Mouse (Mus musculus) neural tube, embryonic 12.5 days (tissue): ENCODE results near the gene Nup107. TPM values are rescaled to one million over a fixed set of nuclear protein-coding genes. Genes with fewer than 3 reads are reported as not detected.

ENCODE experiments used
- ATAC-seq: fragments of 200-750 bp; cut with Nextera tagmentation; 2 replicates; pipeline ENCODE4 v1.8.0; 2017; ENCODE audit warnings: low read depth, mild to moderate bottlenecking, moderate TSS enrichment, moderate library complexity; ENCODE audit not compliant: low FRiP score
- H3K27ac ChIP-seq: fragments of 300-500 bp; sonication (generic); 2 replicates; pipeline ENCODE4 v1.5.1; 2016
- H3K27me3 ChIP-seq: fragments of 300-500 bp; sonication (generic); replicated peaks from 2 replicates; pipeline ENCODE4 v1.6.1; 2016; ENCODE audit warnings: mild to moderate bottlenecking
- H3K36me3 ChIP-seq: fragments of 300-500 bp; sonication (generic); 2 replicates; pipeline ENCODE4 v1.6.1; 2016; ENCODE audit warnings: mild to moderate bottlenecking
- H3K4me1 ChIP-seq: fragments of 300-500 bp; sonication (generic); 2 replicates; pipeline ENCODE4 v1.6.1; 2016
- H3K4me2 ChIP-seq: fragments of 300-500 bp; sonication (generic); replicated peaks from 2 replicates; pipeline ENCODE4 v1.6.1; 2016; ENCODE audit warnings: mild to moderate bottlenecking
- H3K4me3 ChIP-seq: fragments of 300-500 bp; sonication (generic); 2 replicates; pipeline ENCODE4 v1.5.1; 2016
- H3K9ac ChIP-seq: fragments of 300-500 bp; sonication (generic); 2 replicates; pipeline ENCODE4 v1.6.1; 2016; ENCODE audit warnings: mild to moderate bottlenecking
- H3K9me3 ChIP-seq: fragments of 300-500 bp; sonication (generic); 2 replicates; pipeline ENCODE4 v1.6.1; 2016; ENCODE audit warnings: mild to moderate bottlenecking
- WGBS: fragments of 180-500 bp; shearing (Covaris S2); methylation state at CpG from one replicate; pipeline ENCODE4 v1.1.7; 2016; 5-methylcytosine and 5-hydroxymethylcytosine counted together
- polyA plus RNA-seq: library from polyadenylated mRNA; unstranded; fragments of >200 nt; fragmentation: Nextera tagmentation; extraction: Ambion mirVana; gene quantifications from 2 replicates; pipeline ENCODE4 v1.2.1, GENCODE M21; 2016

The Nup107 gene
- 63.2 and 67.1 TPM in 2 replicates for polyA plus RNA-seq

- Histone ChIP-seq H3K9me3 (no peaks in the 10 kb centered on the region), H3K4me3 (peak within 1 kb of the TSS; percentile 84), H3K27ac (peak within 1 kb of the TSS; percentile 32; the same call in 1 of the 2 replicates), H3K4me2 (peak within 1 kb of the TSS; percentile 73), H3K4me1 (peaks cover 10% of the 10 kb centered on the region), H3K27me3 (no peaks in the 10 kb centered on the region), H3K36me3 (peaks cover 6% of the 10 kb centered on the region), H3K9ac (peak within 1 kb of the TSS; percentile 73)
- WGBS: under 1% methylated on average over 75 of the region's 75 CpGs
- ATAC-seq: peak; percentile 96
These were observed at the start of gene Nup107 for GRCm38 (mm10) chr10:117792141-117793091. Nup107 (minus strand) TSS chr10:117792705.

GRCm38 (mm10) chr10:117841765-117842164 lies 49.3 kb upstream of the Nup107 start:
- no peak overlapping the region for H3K9ac ChIP-seq
- no peak overlapping the region for H3K4me3 ChIP-seq
- 100% methylated on average over 1 of the region's 1 CpGs for WGBS
- H3K4me1 ChIP-seq: peaks cover 13% of the 10 kb centered on the region
- no peak overlapping the region for H3K27ac ChIP-seq
- H3K4me2 ChIP-seq: no peak overlapping the region
- no peaks in the 10 kb centered on the region for H3K9me3 ChIP-seq
- no peaks in the 10 kb centered on the region for H3K36me3 ChIP-seq
- ATAC-seq: no peak
- H3K27me3 ChIP-seq: no peaks in the 10 kb centered on the region

GRCm38 (mm10) chr10:117840431-117840995 lies 48.0 kb upstream of the Nup107 start:
- H3K27me3 ChIP-seq: no peaks in the 10 kb centered on the region
- no peak overlapping the region for H3K27ac ChIP-seq
- no peak overlapping the region for H3K9ac ChIP-seq
- no peaks in the 10 kb centered on the region for H3K36me3 ChIP-seq
- peaks cover 9% of the 10 kb centered on the region for H3K4me1 ChIP-seq
- WGBS: 93% methylated on average over 5 of the region's 5 CpGs
- no peak overlapping the region for H3K4me3 ChIP-seq
- H3K9me3 ChIP-seq: no peaks in the 10 kb centered on the region
- no peak for ATAC-seq
- no peak overlapping the region for H3K4me2 ChIP-seq

GRCm38 (mm10) chr10:117839737-117840136 lies 47.2 kb upstream of the Nup107 start:
- Histone ChIP-seq H3K4me1 (peaks cover 9% of the 10 kb centered on the region), H3K36me3 (no peaks in the 10 kb centered on the region)
- WGBS: 91% methylated on average over 3 of the region's 3 CpGs

GRCm38 (mm10) chr10:117838924-117839323 lies 46.4 kb upstream of the Nup107 start:
- Histone ChIP-seq H3K27me3 (no peaks in the 10 kb centered on the region), H3K36me3 (no peaks in the 10 kb centered on the region), H3K4me1 (peaks cover 5% of the 10 kb centered on the region; the same call in 1 of the 2 replicates), H3K4me3 (no peak overlapping the region), H3K27ac (no peak overlapping the region), H3K9ac (no peak overlapping the region), H3K9me3 (no peaks in the 10 kb centered on the region), H3K4me2 (no peak overlapping the region)
- no peak for ATAC-seq
- WGBS: 94% methylated on average over 3 of the region's 3 CpGs

More at GRCm38 (mm10) chr10:117839737-117840136, 47.2 kb upstream of the Nup107 start:
- no peak for ATAC-seq
- Histone ChIP-seq H3K4me3 (no peak overlapping the region), H3K9ac (no peak overlapping the region), H3K27me3 (no peaks in the 10 kb centered on the region), H3K4me2 (no peak overlapping the region), H3K27ac (no peak overlapping the region), H3K9me3 (no peaks in the 10 kb centered on the region)

GRCm38 (mm10) chr10:117836354-117836753 lies 43.8 kb upstream of the Nup107 start:
- Histone ChIP-seq H3K4me2 (no peak overlapping the region), H3K27me3 (no peaks in the 10 kb centered on the region), H3K4me3 (no peak overlapping the region), H3K4me1 (no peaks in the 10 kb centered on the region), H3K9ac (no peak overlapping the region), H3K27ac (no peak overlapping the region), H3K36me3 (no peaks in the 10 kb centered on the region), H3K9me3 (no peaks in the 10 kb centered on the region)
- no peak for ATAC-seq
- WGBS: 94% methylated on average over 2 of the region's 2 CpGs

- Histone ChIP-seq H3K9ac (no peak overlapping the region), H3K36me3 (no peaks in the 10 kb centered on the region), H3K4me1 (no peaks in the 10 kb centered on the region), H3K4me2 (no peak overlapping the region), H3K27me3 (no peaks in the 10 kb centered on the region), H3K27ac (no peak overlapping the region), H3K4me3 (no peak overlapping the region), H3K9me3 (no peaks in the 10 kb centered on the region)
- WGBS: 40% methylated on average over 5 of the region's 5 CpGs
- no peak for ATAC-seq
These were observed 42.9 kb upstream of the Nup107 start for GRCm38 (mm10) chr10:117835453-117835852.

- Histone ChIP-seq H3K4me3 (no peak overlapping the region), H3K27ac (no peak overlapping the region), H3K9me3 (no peaks in the 10 kb centered on the region), H3K4me2 (no peak overlapping the region), H3K36me3 (no peaks in the 10 kb centered on the region), H3K27me3 (no peaks in the 10 kb centered on the region), H3K9ac (no peak overlapping the region), H3K4me1 (no peaks in the 10 kb centered on the region)
- no peak for ATAC-seq
- WGBS: 92% methylated on average over 3 of the region's 3 CpGs
These were observed 38.3 kb upstream of the Nup107 start for GRCm38 (mm10) chr10:117830797-117831196.

GRCm38 (mm10) chr10:117829472-117830155 lies 37.1 kb upstream of the Nup107 start:
- no peak overlapping the region for H3K9ac ChIP-seq
- H3K4me2 ChIP-seq: no peak overlapping the region
- H3K4me1 ChIP-seq: no peaks in the 10 kb centered on the region
- H3K9me3 ChIP-seq: no peaks in the 10 kb centered on the region
- no peaks in the 10 kb centered on the region for H3K27me3 ChIP-seq
- H3K4me3 ChIP-seq: no peak overlapping the region
- no peak overlapping the region for H3K27ac ChIP-seq
- WGBS: 95% methylated on average over 7 of the region's 7 CpGs
- no peaks in the 10 kb centered on the region for H3K36me3 ChIP-seq
- ATAC-seq: no peak

GRCm38 (mm10) chr10:117829022-117829421 lies 36.5 kb upstream of the Nup107 start:
- H3K27ac ChIP-seq: no peak overlapping the region
- no peaks in the 10 kb centered on the region for H3K9me3 ChIP-seq
- WGBS: 90% methylated on average over 4 of the region's 4 CpGs
- no peak overlapping the region for H3K9ac ChIP-seq
- no peaks in the 10 kb centered on the region for H3K4me1 ChIP-seq
- no peak for ATAC-seq
- H3K27me3 ChIP-seq: no peaks in the 10 kb centered on the region
- no peak overlapping the region for H3K4me2 ChIP-seq
- H3K36me3 ChIP-seq: peaks cover 4% of the 10 kb centered on the region; the same call in 1 of the 2 replicates
- no peak overlapping the region for H3K4me3 ChIP-seq

GRCm38 (mm10) chr10:117828536-117828935 lies 36.0 kb upstream of the Nup107 start:
- Histone ChIP-seq H3K9me3 (no peaks in the 10 kb centered on the region), H3K27me3 (no peaks in the 10 kb centered on the region), H3K27ac (no peak overlapping the region), H3K36me3 (peaks cover 7% of the 10 kb centered on the region), H3K4me1 (no peaks in the 10 kb centered on the region), H3K4me2 (no peak overlapping the region), H3K4me3 (no peak overlapping the region), H3K9ac (no peak overlapping the region)
- 86% methylated on average over 4 of the region's 4 CpGs for WGBS
- no peak for ATAC-seq

- H3K4me3 ChIP-seq: no peak overlapping the region
- H3K36me3 ChIP-seq: peaks cover 36% of the 10 kb centered on the region
- no peaks in the 10 kb centered on the region for H3K9me3 ChIP-seq
- WGBS: 87% methylated on average over 4 of the region's 4 CpGs
- H3K4me2 ChIP-seq: no peak overlapping the region
- no peak overlapping the region for H3K9ac ChIP-seq
- H3K4me1 ChIP-seq: no peaks in the 10 kb centered on the region
- H3K27me3 ChIP-seq: no peaks in the 10 kb centered on the region
- no peak overlapping the region for H3K27ac ChIP-seq
- ATAC-seq: no peak
These were observed 32.1 kb upstream of the Nup107 start for GRCm38 (mm10) chr10:117824647-117825046.
